Mouse (Mus musculus) erythroblast, embryonic 14.5 days (primary cell): ENCODE data around the gene Alox12b.

Source experiments
- GATA1 ChIP-seq: IDR thresholded peaks from 2 replicates; pipeline ENCODE4 v1.6.1; 2012; ENCODE audit warnings: low read length, inconsistent platforms, mixed read lengths
- TAL1 ChIP-seq: IDR thresholded peaks from 3 replicates; pipeline ENCODE4 v1.6.1; 2012; ENCODE audit warnings: low read length, inconsistent platforms, mixed read lengths

- TF ChIP-seq GATA1, result no peak
- no peak for TF ChIP-seq TAL1
These were observed 43.4 kb downstream of the Alox12b start for GRCm38 (mm10) chr11:69200231-69200630.
